Mouse (Mus musculus) urinary bladder, postnatal 10 days (tissue): ENCODE data around the gene Sgsm2.

Experiments used
- DNase-seq: peaks from one replicate; pipeline ENCODE4 v3.0.0; 2022; ENCODE audit warnings: low spot score

Gene Sgsm2

GRCm38 (mm10) chr11:74881979-74882378 lies 14.9 kb downstream of the Sgsm2 start:
- no peak for DNase-seq

GRCm38 (mm10) chr11:74880999-74881398 lies 15.9 kb downstream of the Sgsm2 start:
- no peak for DNase-seq

GRCm38 (mm10) chr11:74876801-74877200 lies 20.1 kb downstream of the Sgsm2 start:
- no peak for DNase-seq

GRCm38 (mm10) chr11:74874630-74875029 lies 22.2 kb downstream of the Sgsm2 start:
- no peak for DNase-seq

- DNase-seq: no peak
These were observed 25.8 kb downstream of the Sgsm2 start for GRCm38 (mm10) chr11:74870991-74871622.

- no peak for DNase-seq
These were observed 26.3 kb downstream of the Sgsm2 start for GRCm38 (mm10) chr11:74870544-74870943.

GRCm38 (mm10) chr11:74869603-74870002 lies 27.3 kb downstream of the Sgsm2 start:
- DNase-seq: no peak

- no peak for DNase-seq
These were observed 28.7 kb downstream of the Sgsm2 start for GRCm38 (mm10) chr11:74868046-74868760.

- no peak for DNase-seq
These were observed 29.7 kb downstream of the Sgsm2 start for GRCm38 (mm10) chr11:74867181-74867580.

- peak; percentile 47 for DNase-seq
These were observed 30.2 kb downstream of the Sgsm2 start for GRCm38 (mm10) chr11:74866640-74867039.

GRCm38 (mm10) chr11:74865252-74865651 lies 31.6 kb downstream of the Sgsm2 start:
- DNase-seq: no peak

GRCm38 (mm10) chr11:74864421-74864820 lies 32.4 kb downstream of the Sgsm2 start:
- no peak for DNase-seq

GRCm38 (mm10) chr11:74863471-74863870 lies 33.4 kb downstream of the Sgsm2 start:
- DNase-seq: no peak

- DNase-seq: no peak
These were observed 34.7 kb downstream of the Sgsm2 start for GRCm38 (mm10) chr11:74862129-74862528.

GRCm38 (mm10) chr11:74857756-74858155 lies 39.1 kb downstream of the Sgsm2 start:
- DNase-seq: no peak

GRCm38 (mm10) chr11:74850998-74851661 lies 45.7 kb downstream of the Sgsm2 start:
- DNase-seq: no peak

GRCm38 (mm10) chr11:74847919-74848521 lies 48.8 kb downstream of the Sgsm2 start:
- no peak for DNase-seq

GRCm38 (mm10) chr11:74845784-74846183 lies 51.1 kb downstream of the Sgsm2 start:
- DNase-seq: no peak

- no peak for DNase-seq
These were observed 53.1 kb downstream of the Sgsm2 start for GRCm38 (mm10) chr11:74843761-74844160.

GRCm38 (mm10) chr11:74843435-74843714 lies 53.5 kb downstream of the Sgsm2 start:
- DNase-seq: no peak

GRCm38 (mm10) chr11:74842656-74843434 lies 54.0 kb downstream of the Sgsm2 start:
- no peak for DNase-seq

- no peak for DNase-seq
These were observed 54.8 kb downstream of the Sgsm2 start for GRCm38 (mm10) chr11:74842045-74842444.
